Mouse (Mus musculus) forebrain, embryonic 11.5 days (tissue): ENCODE data around the gene Vps13c. TPM values are rescaled to one million over a fixed set of nuclear protein-coding genes. Genes with fewer than 3 reads are reported as not detected.

Experiments used
- ATAC-seq: fragments of 200-750 bp; cut with Nextera tagmentation; replicated peaks from 2 replicates; pipeline ENCODE4 v1.8.0; 2017; ENCODE audit warnings: moderate TSS enrichment; ENCODE audit not compliant: low FRiP score
- DNase-seq: peaks from one replicate; pipeline ENCODE4 v3.0.0-alpha.2; 2017; ENCODE audit warnings: low spot score
- H3K27ac ChIP-seq: fragments of 300-500 bp; sonication (generic); 2 replicates; pipeline ENCODE4 v1.5.1; 2014; ENCODE audit warnings: low read depth, low read length
- H3K27me3 ChIP-seq: fragments of 300-500 bp; sonication (generic); 2 replicates; pipeline ENCODE4 v1.6.1; 2014; ENCODE audit warnings: mild to moderate bottlenecking, low read length, mixed read lengths; ENCODE audit not compliant: control insufficient read depth, insufficient read depth
- H3K36me3 ChIP-seq: fragments of 300-500 bp; sonication (generic); 2 replicates; pipeline ENCODE4 v1.6.1; 2014; ENCODE audit warnings: mild to moderate bottlenecking, low read length, moderate library complexity, mixed read lengths; ENCODE audit not compliant: control insufficient read depth, insufficient read depth
- H3K4me1 ChIP-seq: fragments of 300-500 bp; sonication (generic); replicated peaks from 2 replicates; pipeline ENCODE4 v1.6.1; 2014; ENCODE audit warnings: low read length, mixed read lengths; ENCODE audit not compliant: control insufficient read depth, insufficient read depth
- H3K4me2 ChIP-seq: fragments of 300-500 bp; sonication (generic); 2 replicates; pipeline ENCODE4 v1.6.1; 2014; ENCODE audit warnings: low read depth, mild to moderate bottlenecking, low read length, moderate library complexity, mixed read lengths; ENCODE audit not compliant: severe bottlenecking
- H3K4me3 ChIP-seq: fragments of 300-500 bp; sonication (generic); 2 replicates; pipeline ENCODE4 v1.5.1; 2014; ENCODE audit warnings: low read depth, low read length
- H3K9ac ChIP-seq: fragments of 300-500 bp; sonication (generic); 2 replicates; pipeline ENCODE4 v1.6.1; 2014; ENCODE audit warnings: low read length
- H3K9me3 ChIP-seq: fragments of 300-500 bp; sonication (generic); 2 replicates; pipeline ENCODE4 v1.6.1; 2016; ENCODE audit warnings: low read length, mixed read lengths; ENCODE audit not compliant: control insufficient read depth
- WGBS: fragments of 180-500 bp; shearing (Covaris S2); extraction: QIAGEN DNeasy Blood & Tissue Kit; methylation state at CpG from one replicate; pipeline ENCODE4 v1.1.7; 2014; 5-methylcytosine and 5-hydroxymethylcytosine counted together
- polyA plus RNA-seq: library from polyadenylated mRNA; unstranded; fragments of >200 nt; fragmentation: Nextera tagmentation; extraction: Ambion mirVana; gene quantifications from 2 replicates; pipeline ENCODE4 v1.2.1, GENCODE M21; 2014

The Vps13c gene
- polyA plus RNA-seq, 1 experiment from 2014 or later: 7.1 TPM

- WGBS: 82% methylated on average over 5 of the region's 5 CpGs
Observed at GRCm38 (mm10) chr9:67807000-67807399, 33.2 kb upstream of the Vps13c start.

DNA sequence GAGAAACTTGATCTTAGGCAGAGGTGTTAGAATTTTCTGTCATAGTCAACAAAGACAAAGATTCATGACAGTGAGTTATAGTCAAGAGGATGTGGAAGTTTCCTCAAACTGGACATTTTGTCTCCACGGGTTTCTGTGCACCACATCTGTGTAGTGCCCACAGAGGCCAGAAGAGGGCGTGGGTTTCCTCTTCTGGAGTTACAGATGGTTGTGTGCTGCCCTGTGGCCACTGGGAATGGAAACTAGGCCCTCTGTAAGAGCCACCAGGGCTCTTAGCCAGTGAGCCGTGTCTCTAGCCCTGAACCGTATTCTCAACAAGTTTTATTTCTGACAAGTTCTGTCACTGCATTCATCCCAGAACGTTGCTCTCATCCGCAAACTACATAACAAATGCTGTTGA is 29.7 kb upstream of the Vps13c start:
- no peak overlapping the region for H3K27ac ChIP-seq
- no peak overlapping the region for H3K4me2 ChIP-seq
- H3K9me3 ChIP-seq: no peaks in the 10 kb centered on the region
- 66% methylated on average over 6 of the region's 6 CpGs for WGBS
- H3K36me3 ChIP-seq: no peaks in the 10 kb centered on the region
- no peaks in the 10 kb centered on the region for H3K27me3 ChIP-seq
- ATAC-seq: no peak
- DNase-seq: no peak
- H3K4me3 ChIP-seq: no peak overlapping the region
- no peaks in the 10 kb centered on the region for H3K4me1 ChIP-seq
- H3K9ac ChIP-seq: no peak overlapping the region

More at GRCm38 (mm10) chr9:67807000-67807399, 33.2 kb upstream of the Vps13c start:
- Histone ChIP-seq H3K4me3 (no peak overlapping the region), H3K27me3 (no peaks in the 10 kb centered on the region), H3K4me1 (no peaks in the 10 kb centered on the region), H3K27ac (no peak overlapping the region), H3K4me2 (no peak overlapping the region), H3K9me3 (no peaks in the 10 kb centered on the region), H3K9ac (no peak overlapping the region), H3K36me3 (no peaks in the 10 kb centered on the region)
- DNase-seq: no peak
- ATAC-seq: no peak

DNA sequence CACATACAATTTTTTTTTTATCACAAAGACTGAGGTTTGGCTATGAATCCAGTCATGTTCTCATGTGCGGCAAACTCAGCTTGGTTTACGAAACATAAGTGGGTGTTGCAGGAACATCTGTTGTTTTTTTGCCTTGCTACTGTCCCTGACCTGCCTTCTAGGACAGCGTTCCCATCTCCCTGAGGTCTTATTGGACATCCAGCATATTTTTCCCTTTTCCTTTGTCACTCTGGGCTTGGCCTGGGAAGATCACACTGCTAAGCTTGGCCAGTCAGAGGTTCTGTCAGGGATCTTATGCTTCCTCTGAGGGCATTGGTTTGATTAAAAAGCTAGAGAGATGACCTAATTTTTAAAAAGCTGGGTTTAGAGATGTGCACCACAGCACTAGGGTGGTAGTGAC is 29.1 kb upstream of the Vps13c start:
- 91% methylated on average over 3 of the region's 3 CpGs for WGBS
- no peak overlapping the region for H3K27ac ChIP-seq
- no peak for ATAC-seq

DNA sequence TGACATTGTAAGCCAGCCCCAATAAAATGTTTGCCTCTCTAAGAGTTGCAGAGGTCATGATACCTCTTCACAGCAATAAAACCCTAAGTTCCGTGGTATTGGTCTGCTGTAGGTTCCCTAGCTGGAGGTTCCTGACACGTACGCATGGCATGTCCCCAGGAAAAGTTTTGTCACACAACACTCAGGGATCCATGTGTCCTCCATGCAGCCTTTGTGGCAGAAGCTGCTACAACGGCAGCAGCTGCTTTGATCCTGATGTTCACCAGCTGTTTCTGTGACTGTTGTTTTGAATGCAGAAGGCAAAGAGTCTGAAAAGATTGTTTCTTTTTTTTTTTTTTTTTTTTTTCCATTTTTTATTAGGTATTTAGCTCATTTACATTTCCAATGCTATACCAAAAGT is 27.0 kb upstream of the Vps13c start:
- Histone ChIP-seq H3K4me3 (no peak overlapping the region), H3K27ac (no peak overlapping the region), H3K9ac (no peak overlapping the region), H3K9me3 (no peaks in the 10 kb centered on the region), H3K27me3 (no peaks in the 10 kb centered on the region), H3K4me1 (no peaks in the 10 kb centered on the region), H3K36me3 (no peaks in the 10 kb centered on the region), H3K4me2 (no peak overlapping the region)
- DNase-seq (no peak), ATAC-seq (no peak)
- 81% methylated on average over 4 of the region's 4 CpGs for WGBS

More for the DNA sequence above, 29.1 kb upstream of the Vps13c start:
- Histone ChIP-seq H3K4me3 (no peak overlapping the region), H3K4me1 (no peaks in the 10 kb centered on the region), H3K9ac (no peak overlapping the region), H3K4me2 (no peak overlapping the region), H3K27me3 (no peaks in the 10 kb centered on the region), H3K36me3 (no peaks in the 10 kb centered on the region), H3K9me3 (no peaks in the 10 kb centered on the region)
- DNase-seq: no peak

DNA sequence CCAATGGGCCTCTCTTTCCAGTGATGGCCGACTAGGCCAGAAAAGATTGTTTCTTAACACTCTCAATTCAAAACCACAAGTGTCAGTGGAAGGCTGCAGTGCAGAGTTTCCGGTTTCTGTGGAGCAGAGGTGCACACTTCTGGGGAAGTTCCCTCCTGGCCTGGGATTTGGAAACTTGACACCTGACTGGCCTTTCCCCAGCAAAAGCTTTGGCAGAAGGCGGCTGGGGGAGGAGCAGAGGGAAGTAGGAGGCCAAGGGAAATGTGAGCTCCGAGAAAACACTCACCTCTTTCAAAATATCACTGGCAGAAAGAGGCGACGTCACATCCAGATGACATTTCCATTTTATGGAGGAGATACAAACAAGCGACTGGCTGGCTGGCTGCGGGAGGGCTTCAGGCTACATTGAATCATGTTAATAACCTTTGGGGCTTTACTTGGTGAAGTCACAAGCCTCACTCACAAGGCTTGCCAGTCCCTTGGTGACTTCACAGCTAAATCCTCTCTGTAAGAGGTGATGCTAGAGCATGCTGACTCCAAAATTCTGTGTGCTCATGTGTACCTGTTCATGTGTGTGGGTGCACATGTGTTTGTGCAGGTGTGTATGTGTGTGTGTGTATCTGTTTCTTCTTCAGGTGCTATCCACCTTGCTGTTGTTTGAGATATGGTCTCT is 26.4 kb upstream of the Vps13c start:
- Histone ChIP-seq H3K4me2 (no peak overlapping the region), H3K27me3 (no peaks in the 10 kb centered on the region), H3K4me3 (no peak overlapping the region), H3K27ac (no peak overlapping the region), H3K36me3 (no peaks in the 10 kb centered on the region), H3K9ac (no peak overlapping the region), H3K4me1 (no peaks in the 10 kb centered on the region), H3K9me3 (no peaks in the 10 kb centered on the region)
- ATAC-seq (no peak), DNase-seq (peak; percentile 56)
- WGBS: 14% methylated on average over 8 of the region's 8 CpGs

- H3K4me3 ChIP-seq: no peak overlapping the region
- no peaks in the 10 kb centered on the region for H3K9me3 ChIP-seq
- H3K27ac ChIP-seq: no peak overlapping the region
- no peaks in the 10 kb centered on the region for H3K36me3 ChIP-seq
- H3K4me2 ChIP-seq: no peak overlapping the region
- H3K27me3 ChIP-seq: no peaks in the 10 kb centered on the region
- no peak overlapping the region for H3K9ac ChIP-seq
- no peaks in the 10 kb centered on the region for H3K4me1 ChIP-seq
- whole genome bisulfite sequencing: 78% methylated on average over 2 of the region's 2 CpGs
- DNase-seq: no peak
- no peak for ATAC-seq
Observed at GRCm38 (mm10) chr9:67816172-67816928, 23.8 kb upstream of the Vps13c start.

- H3K4me3 ChIP-seq: no peak overlapping the region
- DNase-seq (no peak), ATAC-seq (no peak)
- H3K4me2 ChIP-seq: no peak overlapping the region
- WGBS: 75% methylated on average over 10 of the region's 10 CpGs
- H3K4me1 ChIP-seq: no peaks in the 10 kb centered on the region
- H3K27me3 ChIP-seq: no peaks in the 10 kb centered on the region
- no peaks in the 10 kb centered on the region for H3K36me3 ChIP-seq
- no peak overlapping the region for H3K27ac ChIP-seq
- H3K9me3 ChIP-seq: no peaks in the 10 kb centered on the region
- H3K9ac ChIP-seq: no peak overlapping the region
Observed at GRCm38 (mm10) chr9:67817898-67818667, 22.1 kb upstream of the Vps13c start.

DNA sequence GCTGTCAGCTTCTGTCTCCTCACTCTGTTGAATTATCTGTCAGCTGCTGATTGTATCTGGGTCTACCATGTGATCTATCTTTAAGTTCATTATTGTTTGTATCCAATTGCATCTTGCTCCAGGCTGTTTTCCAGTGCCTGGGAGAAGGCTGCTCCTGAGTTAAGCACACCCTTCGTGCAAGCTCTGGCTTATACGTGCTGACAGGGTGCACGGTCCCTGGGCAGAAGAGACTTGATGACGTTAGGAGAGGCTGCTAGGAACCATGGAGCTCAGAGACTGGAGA is 21.6 kb upstream of the Vps13c start:
- WGBS: 96% methylated on average over 4 of the region's 4 CpGs
- H3K27me3 ChIP-seq: no peaks in the 10 kb centered on the region
- no peaks in the 10 kb centered on the region for H3K4me1 ChIP-seq
- DNase-seq (no peak), ATAC-seq (no peak)
- no peaks in the 10 kb centered on the region for H3K36me3 ChIP-seq
- H3K4me3 ChIP-seq: no peak overlapping the region
- H3K4me2 ChIP-seq: no peak overlapping the region
- no peak overlapping the region for H3K27ac ChIP-seq
- no peaks in the 10 kb centered on the region for H3K9me3 ChIP-seq
- no peak overlapping the region for H3K9ac ChIP-seq
